Mouse (Mus musculus) layer of hippocampus, adult 9-11 months (tissue): ENCODE results near the gene Stam2.

Source experiments
- DNase-seq: peaks from one replicate; pipeline ENCODE4 v3.0.0; 2022

The Stam2 gene

GRCm38 (mm10) chr2:52647255-52647998 is 94.7 kb downstream of the Stam2 start:
- DNase-seq, result no peak

GRCm38 (mm10) chr2:52643657-52644056 is 98.4 kb downstream of the Stam2 start:
- DNase-seq, result no peak
